Mouse (Mus musculus): ENCODE measurements at regions not wholly inside any gene's neighbourhood (a gene's known extent, or its start where the extent isn't known, plus 50 kb on each side); places are given as distances from the start of the nearest gene placed in this dataset.

GRCm38 (mm10) chr9:61765366-61765765 is 149.0 kb downstream of the Rplp1 start:
- no peak for TF ChIP-seq CTCF (IDR thresholded peaks at IDR 0.05; ENCODE audit: borderline replicate concordance, extremely low read depth, insufficient read depth, insufficient read length)
- TF ChIP-seq POLR2A (IDR thresholded peaks at IDR 0.05; ENCODE audit: borderline replicate concordance, extremely low read depth, insufficient read depth, insufficient read length, poor library complexity, severe bottlenecking), result no peak

All from brain, embryonic 14.5 days (tissue).